Mouse (Mus musculus) right cerebral cortex, postnatal 4 days (tissue): ENCODE measurements around the gene Rai14.

Source experiments
- DNase-seq: peaks from one replicate; pipeline ENCODE4 v3.0.0-alpha.2; 2022

The Rai14 gene

DNA sequence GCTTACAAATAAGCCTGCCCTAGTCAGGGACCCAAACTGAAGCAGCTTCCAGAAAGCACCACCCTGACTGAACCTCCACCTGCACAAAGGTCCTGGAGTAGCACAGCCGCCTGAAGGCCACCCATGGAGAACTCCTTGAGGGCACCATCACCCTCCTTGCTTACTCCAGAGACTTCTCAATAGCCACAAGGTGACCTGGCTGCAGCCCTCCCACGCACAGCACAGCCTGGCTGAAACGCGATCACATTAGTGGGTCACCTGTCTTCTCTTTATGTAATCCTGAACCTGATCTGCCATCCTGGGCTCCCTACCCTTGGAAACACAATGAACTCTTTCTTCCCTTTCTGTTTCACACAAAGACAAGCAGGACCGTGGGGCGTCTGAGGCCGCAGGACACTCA is 27.1 kb downstream of the Rai14 start:
- no peak for DNase-seq

DNA sequence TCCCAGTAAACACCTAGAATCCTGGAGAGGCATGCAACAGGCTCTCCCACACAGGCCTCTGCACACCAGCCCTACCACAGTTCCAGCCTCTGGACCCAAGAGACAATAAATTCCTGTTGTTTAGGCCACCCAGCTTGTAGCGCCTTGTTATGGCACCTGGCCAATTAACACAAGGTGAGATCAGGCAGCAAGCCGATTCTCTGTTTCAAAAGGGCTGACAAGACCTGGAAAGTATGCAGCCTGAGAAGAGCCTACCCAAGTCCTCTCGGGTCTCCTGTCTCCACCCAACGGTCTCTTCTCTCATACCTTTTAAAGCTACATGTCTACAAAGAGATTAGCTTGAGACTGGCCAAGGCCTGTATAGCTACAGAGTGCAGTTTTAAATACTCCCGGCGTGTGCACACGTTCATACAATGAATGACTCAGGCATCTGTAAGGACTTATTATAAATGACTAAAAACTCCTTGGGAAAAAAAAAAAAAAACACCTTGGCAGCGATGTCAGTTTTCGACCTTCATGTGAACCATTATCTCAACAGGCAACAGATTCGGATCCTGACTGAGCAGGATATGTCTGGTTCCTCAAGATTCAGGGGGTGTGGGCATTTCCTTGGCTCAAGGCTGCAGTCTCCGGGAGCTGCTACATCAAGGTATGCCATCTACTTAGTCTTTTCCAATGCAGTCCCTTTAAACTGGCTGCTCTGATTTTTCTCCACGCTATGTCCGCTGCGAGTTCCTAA is 28.6 kb downstream of the Rai14 start:
- DNase-seq, result no peak

DNA sequence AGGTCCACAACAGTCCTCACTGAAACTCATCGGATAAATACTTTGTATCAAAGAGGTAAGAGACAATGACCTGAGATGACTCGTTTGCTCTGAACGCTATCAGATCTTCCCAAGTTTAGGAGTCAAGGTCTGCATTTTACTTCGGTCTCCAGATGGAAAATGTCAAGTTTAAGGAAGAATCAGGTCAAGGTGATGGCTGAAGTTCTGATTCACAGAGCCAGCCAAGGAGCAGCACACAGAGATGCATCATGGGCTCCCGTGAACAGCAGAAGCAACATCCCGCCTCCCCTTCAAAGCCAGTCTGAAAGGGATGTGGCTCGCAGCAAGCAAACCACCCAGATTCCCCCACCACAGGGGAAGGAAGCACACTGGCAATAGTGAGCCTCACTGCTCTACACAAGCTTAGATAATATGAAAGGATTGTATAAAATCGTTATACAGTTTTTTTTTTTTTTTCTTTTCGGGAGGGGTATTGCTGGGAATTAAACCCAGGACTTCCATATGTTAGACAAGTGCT is 30.7 kb downstream of the Rai14 start:
- DNase-seq, result no peak

DNA sequence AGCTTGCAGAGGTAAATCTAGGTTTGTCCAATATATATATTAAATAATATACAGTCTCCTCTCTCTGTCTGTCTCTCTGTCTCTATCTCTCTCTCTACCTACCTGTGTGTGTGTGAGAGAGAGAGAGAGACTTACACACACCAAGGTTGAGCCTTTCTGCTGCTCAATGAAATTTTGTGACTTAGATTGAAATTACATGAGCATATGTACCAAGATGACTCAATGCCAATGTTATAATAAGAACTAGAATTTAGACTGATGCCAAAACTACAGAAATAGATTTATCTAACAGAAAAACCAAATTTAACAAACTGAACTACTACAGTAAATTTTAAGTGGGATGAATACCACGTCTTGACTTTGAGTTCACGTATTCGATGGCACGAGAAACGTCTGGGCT is 33.9 kb downstream of the Rai14 start:
- no peak for DNase-seq

DNA sequence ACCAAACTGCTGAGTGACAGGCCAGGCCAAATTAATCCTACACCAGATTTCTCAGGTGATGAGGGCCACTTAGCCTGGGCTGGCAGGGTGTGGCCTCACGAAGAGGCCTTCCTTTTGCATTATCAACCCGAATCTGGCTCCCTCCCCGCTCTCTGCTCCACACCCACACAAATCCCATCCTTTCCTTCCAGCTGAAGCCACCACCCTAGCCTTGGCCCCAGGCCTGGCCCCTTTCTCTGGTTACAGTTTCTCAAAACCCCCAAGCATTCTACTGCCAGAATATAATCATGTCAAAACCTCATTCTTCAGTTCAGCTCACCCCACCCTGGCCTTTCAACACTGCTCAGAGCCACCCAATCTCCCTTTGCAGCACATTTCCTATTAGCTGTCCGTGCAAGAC is 34.9 kb downstream of the Rai14 start:
- no peak for DNase-seq

DNA sequence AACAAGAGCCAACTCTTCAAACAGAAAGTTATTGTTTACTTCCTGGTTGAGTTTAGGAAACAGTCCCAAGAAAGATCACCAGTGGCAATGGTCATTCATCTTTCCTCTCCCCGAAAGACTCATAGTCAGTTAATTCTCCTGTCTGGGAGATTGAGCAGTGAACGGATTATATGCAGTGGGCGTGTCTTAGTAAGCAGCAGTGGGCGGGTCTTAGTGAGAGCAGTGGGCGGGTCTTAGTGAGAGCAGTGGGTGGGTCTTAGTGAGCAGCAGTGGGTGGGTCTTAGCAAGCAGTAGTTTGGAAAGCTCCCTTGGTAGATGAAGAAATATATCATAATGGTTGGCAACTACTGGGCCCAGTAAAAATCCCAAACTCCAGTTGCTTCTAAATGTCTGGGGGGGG is 38.6 kb downstream of the Rai14 start:
- DNase-seq, result no peak

DNA sequence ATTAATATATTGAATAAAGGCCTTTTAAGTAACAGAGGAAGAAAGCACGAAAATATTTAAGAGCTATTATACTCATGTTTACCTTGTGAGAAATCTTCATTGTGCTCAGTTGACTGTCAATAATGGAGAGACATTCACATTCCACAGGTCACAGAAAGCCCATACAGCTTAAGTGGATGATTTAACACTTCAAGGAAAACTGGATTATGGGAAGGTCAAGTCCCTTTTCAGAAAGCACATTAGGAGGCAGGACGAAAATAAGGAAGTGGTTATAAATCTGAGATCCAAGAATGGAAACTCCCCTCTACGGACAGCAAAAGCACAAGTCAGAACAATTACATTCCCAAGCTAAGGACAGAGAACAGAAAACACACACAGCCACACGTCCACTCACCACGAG is 41.5 kb downstream of the Rai14 start:
- DNase-seq, result no peak

DNA sequence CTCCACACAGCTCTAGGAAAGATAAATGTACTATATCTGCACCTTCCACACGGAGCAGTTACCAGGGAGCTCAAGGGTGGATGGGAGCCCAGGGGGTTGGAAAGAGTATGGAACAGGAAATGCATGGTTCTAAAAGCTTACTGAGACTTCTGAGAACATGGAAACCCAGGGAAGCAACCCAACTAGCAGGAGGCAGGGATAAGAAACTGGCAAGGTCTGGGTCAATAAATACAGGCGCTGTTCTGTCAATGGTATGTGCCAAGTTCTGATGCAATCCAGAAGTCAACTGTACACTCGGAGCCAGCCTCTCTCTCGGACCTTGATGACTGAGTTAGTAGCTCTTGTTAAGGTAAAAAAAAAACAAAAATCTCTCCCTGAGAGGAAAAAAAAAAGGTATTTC is 42.6 kb downstream of the Rai14 start:
- no peak for DNase-seq

DNA sequence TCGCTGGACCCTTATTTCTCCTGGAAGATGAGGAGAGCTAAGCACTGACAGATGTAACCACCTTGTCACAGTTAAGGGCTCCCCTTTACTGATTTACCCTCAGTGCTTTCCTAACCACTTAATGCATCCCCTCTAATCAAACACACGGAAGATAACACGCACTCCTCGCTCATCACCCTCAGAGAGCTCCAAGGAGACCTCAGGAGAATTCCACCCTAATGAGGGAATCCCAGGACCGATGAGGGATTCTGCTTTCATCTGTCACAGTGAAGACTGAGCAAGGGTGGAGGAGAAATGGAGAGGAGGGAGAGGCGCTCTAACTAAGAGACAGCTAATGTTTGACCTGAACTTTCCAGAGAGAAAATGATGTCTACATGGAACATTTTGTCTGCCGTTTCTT is 44.3 kb downstream of the Rai14 start:
- no peak for DNase-seq

DNA sequence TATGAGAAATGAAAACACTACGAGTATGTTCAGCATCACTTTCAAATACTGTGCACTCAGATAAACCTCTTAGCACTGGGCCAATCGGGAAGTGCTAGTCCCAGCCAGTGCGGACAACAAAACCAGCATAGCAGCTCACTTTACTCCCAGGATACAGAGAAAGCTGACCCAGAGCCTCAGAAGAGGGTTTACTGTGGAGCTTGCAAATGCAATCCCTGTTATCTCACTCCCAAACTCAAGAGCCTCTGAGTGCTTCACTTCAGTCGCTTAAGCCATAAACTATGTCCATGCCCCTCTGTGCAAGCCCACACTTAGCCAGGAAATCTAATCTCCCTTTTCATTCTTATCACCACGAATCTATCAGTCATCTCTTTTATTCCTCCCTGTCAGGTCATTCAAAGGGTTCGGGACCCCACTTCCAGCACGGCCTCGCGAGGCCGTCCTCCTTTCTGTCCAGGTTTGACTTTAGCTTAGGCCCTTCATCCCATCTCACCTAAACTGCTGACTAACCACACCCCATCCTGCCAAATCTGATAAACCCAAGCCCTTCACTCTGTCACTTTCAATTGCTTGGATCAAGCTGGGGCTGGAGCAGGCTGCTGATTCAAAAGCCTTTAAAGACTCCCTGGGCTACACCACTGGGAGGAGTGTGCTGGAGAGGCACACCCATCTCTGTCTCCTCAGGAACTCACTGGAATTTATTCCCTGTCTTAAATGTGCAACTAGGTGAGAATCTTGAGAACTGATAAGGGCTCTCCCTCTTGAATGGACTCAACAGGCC is 46.1 kb downstream of the Rai14 start:
- no peak for DNase-seq

DNA sequence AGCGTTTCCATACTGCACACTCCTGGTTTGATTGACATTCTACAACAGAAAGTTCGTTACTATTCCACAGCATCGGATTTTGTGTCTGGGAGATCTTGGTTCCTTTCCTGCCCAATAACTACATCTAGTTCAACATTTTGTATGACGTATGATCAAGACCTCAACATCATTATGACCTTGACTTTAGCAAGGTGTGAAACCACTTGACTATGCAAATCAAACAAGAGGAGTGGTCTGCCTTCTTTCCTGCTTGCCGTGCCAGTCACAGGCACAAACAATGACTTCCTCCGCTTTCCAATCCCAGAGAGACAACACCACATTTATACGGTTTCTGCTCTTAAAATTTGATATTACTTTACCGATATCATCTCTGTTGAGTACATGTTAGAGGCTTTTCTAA is 48.6 kb downstream of the Rai14 start:
- DNase-seq, result no peak

DNA sequence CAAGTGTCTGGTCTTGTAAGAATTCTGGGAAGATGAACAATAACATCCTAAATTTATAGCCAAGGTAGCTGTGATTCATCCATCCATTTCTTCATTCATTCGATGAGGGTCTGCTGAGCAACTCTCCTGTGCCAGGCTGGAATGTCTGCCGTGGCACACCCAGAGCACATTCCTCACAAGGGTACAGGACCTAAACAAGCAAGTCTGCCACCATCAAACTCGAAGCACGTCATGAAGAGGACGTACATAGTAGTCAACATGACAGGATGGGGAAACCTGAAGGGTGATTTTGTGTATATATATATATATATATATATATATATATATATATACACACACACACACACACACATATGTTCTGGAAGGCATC is 49.9 kb downstream of the Rai14 start:
- DNase-seq, result no peak

DNA sequence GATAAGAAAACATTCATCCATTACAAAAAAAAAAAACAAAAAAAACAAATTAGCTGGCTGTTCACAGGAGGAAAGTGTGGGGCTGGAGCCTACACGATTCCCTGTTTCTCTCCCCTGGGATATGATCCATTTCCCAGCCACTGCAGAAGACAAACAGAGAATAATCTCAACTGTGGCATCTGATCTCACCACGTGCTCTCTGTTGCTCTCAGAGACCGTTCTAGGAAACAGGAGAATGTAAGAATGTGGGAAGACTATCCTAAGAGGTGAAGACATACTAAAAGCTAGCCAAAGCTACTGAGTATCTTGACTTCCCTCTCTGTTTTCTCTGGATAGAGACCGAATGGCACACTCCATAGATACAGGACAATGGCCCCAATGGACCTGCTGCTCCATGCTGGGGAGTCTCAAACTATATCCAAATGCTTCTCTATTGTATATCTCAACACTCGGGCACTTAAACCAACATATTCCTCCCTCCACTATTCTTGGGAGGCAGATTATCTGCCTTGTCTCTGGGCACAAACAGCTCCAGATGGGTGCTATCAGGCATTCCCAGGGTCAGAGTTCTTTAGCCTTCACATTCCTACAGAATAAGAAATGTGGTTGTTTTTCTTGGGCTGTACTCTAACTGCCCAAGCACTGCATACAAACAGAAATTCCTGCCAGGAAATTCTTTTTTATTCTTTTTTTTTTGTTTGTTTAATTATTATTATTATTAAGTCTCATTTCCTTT is 50.5 kb downstream of the Rai14 start:
- no peak for DNase-seq

DNA sequence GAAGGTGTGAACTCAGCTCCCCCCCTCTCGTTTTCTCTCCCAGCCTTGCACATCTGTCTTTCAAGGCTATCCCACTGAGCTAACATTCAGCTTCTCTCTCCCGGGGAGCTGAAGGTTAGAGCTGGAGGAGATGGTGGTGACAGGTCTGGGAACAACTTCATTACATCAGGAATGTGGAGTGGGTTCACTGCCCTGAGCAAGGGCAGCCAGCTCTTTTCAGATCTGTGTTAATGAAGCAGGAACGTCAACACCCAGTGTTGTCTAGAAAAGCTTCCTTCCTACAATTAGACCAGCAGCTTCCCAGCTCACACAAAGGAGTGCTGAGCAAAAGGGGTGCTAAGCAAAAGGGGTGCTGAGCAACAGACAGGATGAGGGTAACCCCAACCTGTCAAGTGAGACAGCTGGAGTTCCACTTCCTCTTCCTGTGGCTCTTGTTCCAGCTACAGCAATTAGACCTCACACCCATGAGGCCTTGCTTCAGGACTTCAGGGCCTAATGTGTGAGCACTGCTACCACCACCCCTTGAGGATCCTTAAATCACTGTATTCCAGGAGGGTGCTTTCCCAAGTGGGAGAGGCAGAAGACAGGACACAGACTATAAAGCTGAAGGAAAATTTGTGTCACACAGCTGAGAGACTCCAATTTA is 52.3 kb downstream of the Rai14 start:
- DNase-seq, result no peak

DNA sequence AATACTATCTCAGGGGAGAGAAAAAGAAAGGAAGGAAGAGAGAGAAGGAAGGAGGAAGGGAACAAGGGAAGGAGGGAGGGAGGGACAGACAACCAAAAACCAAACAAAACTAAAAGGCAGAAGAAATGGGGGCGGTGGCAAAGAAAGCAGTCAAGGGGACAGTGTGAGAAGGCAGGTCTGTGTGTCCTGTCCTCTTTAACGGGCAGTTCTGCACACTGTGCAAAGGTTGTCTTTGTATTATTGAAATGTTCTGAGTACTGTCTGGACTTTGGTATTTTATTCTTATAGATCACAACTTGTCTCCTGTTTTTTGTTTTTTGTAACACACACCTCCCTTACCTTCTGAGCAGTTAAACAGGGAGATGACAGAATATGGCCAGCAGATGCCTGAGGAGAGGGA is 55.6 kb downstream of the Rai14 start:
- no peak for DNase-seq

DNA sequence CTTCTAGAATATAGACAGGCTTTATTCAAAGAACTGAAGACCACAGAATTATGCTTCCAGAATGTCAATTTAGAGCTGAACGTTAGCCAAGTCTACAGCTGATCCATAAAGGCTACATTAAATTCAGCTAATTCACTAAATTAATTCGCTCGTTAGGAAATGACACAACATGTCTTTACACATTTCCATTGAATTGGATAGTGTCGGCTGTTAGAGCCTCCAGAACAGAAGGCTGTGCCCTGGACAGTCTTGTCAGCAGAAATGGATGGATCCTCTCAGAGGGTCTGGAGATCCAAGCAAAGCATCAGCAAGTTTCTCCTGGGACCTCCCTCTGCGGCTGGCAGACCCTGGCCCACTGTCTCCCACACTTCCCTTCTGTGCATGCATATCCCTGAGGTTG is 58.3 kb downstream of the Rai14 start:
- no peak for DNase-seq

DNA sequence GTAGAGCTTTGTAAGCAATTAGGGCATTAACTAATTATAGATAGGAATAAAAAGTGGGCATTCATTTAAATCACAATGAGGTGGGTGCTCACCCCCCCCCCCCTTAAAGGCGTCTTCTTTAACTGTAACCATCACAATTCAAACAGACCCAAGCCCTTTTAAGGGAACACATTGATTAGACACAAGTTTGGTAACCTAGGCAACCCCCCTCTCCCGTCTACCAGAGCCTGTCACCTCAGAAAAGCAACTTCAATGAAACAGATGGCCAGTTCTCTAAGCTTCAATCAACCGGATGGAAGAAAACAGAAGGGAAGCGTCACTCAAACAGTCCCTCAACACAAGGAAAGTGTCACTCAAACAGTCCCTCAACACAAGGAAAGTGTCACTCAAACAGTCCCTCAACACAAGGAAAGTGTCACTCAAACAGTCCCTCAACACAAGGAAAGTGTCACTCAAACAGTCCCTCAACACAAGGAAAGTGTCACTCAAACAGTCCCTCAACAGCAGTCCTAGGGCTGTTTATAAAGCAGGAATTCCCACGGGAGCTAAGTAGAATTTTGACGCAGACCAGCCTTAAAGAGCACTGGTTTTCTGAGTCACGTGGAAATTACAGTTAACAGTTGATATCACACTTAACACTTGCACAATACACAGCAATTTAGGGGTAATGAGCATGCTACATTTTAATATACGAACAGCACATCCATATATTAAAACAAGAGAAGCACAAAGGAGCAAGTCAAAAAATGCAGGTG is 59.1 kb downstream of the Rai14 start:
- no peak for DNase-seq

DNA sequence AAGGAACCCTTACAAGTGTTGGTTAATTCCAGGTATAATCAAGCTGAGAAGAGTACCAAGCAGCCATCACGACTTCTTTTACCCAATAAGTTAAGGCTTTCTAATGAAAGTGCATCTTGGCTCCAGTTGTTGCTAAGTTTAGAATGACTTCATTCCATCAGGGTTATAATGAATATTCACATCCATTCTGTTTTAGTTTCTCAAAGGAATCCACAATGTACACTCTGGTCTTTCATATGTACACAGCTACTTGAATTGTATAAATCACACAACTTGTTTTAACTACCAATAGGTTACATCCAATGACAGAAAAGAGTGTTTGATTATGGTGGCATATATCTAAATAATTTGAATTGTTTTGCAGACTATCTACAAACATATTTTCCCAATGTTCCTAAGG is 59.7 kb downstream of the Rai14 start:
- no peak for DNase-seq

DNA sequence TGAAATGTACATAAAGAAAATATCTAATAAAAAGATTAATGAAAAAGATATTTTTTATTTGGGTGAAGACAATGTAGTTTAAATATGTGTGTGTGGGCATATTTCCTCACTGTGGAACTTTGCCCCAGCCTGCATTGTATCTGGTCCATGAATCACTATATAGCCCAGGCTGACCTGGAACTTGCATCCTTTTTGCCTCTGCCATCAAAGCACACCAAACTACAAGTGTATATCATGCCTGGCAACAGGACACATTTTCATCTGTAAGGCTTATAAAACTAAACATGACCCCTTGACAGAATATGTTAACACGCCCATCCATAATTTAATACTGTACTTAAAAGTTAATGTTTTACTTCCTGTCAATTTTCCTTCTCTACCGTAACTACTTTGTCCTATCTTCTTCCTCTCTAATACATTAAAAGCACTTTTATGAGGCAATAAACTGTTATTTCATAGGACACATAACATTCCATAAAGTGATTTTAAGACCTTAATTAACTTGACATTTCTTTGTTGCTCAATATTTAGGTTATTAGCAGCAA is 61.4 kb downstream of the Rai14 start:
- no peak for DNase-seq

DNA sequence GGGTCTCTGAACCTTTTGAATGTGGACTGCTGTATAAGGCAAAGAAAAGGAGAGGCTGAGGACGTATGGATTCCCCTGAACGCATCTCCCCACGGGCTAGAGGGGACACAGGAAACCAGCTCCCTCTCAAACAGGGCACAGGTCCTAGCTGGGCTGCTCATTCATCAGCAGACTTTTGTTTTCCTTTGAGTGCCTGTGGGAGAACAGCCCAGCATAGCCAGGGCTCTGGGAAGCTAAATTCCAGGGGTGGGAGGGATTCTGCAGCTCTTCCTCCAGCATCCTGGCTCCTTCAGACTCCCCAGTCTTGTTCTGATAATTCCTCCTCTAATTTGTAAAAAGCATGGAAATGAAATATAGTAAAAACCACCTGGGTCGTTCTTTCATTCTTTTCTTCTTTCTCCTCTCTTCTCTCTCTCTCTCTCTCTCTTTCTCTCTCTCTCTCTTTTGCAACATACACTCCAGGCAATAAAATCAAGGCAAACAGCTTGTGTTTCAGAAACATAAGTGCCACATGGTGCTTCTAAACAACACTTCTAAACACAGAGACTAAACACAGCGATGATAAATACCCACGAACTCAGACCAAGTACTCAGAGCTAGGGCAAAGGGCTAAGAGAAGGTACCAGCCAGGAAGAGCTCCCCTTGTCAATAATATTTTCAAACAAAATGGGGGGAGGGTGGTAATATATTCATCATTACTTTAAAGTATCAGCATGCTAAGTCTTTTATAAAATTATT is 65.9 kb downstream of the Rai14 start:
- DNase-seq, result no peak

DNA sequence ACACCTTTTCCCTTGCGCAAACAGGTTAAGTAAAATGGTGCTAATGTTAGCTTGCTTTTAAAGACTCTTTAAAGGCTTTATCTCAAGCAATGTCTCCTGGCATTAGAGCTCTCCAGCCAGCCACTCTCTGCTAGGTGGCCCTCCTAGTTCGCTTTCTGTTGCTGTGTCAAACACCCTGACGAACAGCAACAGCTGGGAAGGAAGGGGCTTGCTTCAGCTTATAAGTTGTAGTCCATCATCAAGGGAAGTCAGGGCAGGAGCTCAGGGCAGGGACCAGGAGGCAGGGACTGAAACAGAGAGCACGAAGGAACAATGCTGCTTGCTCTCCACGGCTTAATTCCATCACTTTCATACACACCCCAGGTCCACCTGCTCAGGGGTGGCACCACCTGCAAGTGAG is 68.1 kb downstream of the Rai14 start:
- no peak for DNase-seq

DNA sequence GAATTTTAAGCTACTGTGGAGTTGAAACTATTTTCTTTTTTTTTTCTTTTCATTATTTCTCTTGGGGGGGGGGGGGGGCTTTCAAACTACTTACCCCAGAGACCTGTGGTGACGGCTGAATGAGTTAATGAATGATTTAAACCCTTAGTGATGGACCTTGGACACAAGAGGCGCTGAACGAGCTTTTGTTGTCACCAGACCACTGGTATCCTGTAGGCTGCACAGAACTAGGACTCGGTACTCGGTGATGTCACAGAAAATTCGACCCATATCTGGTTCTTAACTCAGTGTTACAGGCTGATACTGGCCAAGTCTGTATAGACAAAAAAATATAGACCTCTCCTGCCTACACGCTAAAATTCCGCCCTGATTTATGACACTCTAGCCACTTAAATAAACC is 69.3 kb downstream of the Rai14 start:
- DNase-seq, result no peak
